Mouse (Mus musculus) heart, postnatal 0 days (tissue): ENCODE measurements around the gene Usp53. TPM values are rescaled to one million over a fixed set of nuclear protein-coding genes. Genes with fewer than 3 reads are reported as not detected.

Experiments
- ATAC-seq: fragments of 200-750 bp; cut with Nextera tagmentation; 2 replicates; pipeline ENCODE4 v1.8.0; 2017; ENCODE audit warnings: low read depth, moderate number of reproducible peaks, moderate library complexity; ENCODE audit not compliant: insufficient read depth
- DNase-seq: peaks from one replicate; pipeline ENCODE4 v3.0.0-alpha.2; 2016; ENCODE audit warnings: low spot score
- H3K27ac ChIP-seq: fragments of 300-500 bp; sonication (generic); 2 replicates; pipeline ENCODE4 v1.5.1; 2014; ENCODE audit warnings: low read depth, mild to moderate bottlenecking
- H3K27me3 ChIP-seq: fragments of 300-500 bp; sonication (generic); 2 replicates; pipeline ENCODE4 v1.6.1; 2014; ENCODE audit warnings: low read length, mixed read lengths; ENCODE audit not compliant: control insufficient read depth, insufficient read depth
- H3K36me3 ChIP-seq: fragments of 300-500 bp; sonication (generic); replicated peaks from 2 replicates; pipeline ENCODE4 v1.6.1; 2014; ENCODE audit warnings: low read length, mixed read lengths; ENCODE audit not compliant: control insufficient read depth, insufficient read depth
- H3K4me1 ChIP-seq: fragments of 300-500 bp; sonication (generic); 2 replicates; pipeline ENCODE4 v1.6.1; 2014; ENCODE audit warnings: antibody characterized with exemption; ENCODE audit not compliant: control insufficient read depth, insufficient read depth
- H3K4me2 ChIP-seq: fragments of 300-500 bp; sonication (generic); 2 replicates; pipeline ENCODE4 v1.6.1; 2014; ENCODE audit warnings: low read depth, mild to moderate bottlenecking, low read length, moderate library complexity
- H3K4me3 ChIP-seq: fragments of 300-500 bp; sonication (generic); 2 replicates; pipeline ENCODE4 v1.5.1; 2014; ENCODE audit warnings: low read depth, low read length
- H3K9ac ChIP-seq: fragments of 300-500 bp; sonication (generic); replicated peaks from 2 replicates; pipeline ENCODE4 v1.6.1; 2014; ENCODE audit warnings: low read depth, low read length, mixed read lengths
- H3K9me3 ChIP-seq: fragments of 300-500 bp; sonication (generic); replicated peaks from 2 replicates; pipeline ENCODE4 v1.6.1; 2016; ENCODE audit warnings: low read length; ENCODE audit not compliant: control insufficient read depth
- CTCF ChIP-seq: IDR thresholded peaks from 2 replicates; pipeline ENCODE4 v1.5.1; 2016; ENCODE audit warnings: antibody characterized with exemption, control low read depth, low read depth
- EP300 ChIP-seq: IDR thresholded peaks from 2 replicates; pipeline ENCODE4 v1.6.1; 2016; ENCODE audit warnings: antibody characterized with exemption, low read depth
- WGBS: fragments of 180-500 bp; shearing (Covaris S2); extraction: QIAGEN DNeasy Blood & Tissue Kit; methylation state at CpG from one replicate; pipeline ENCODE4 v1.1.7; 2014; 5-methylcytosine and 5-hydroxymethylcytosine counted together
- polyA plus RNA-seq: library from polyadenylated mRNA; unstranded; fragments of >200 nt; fragmentation: Nextera tagmentation; extraction: Ambion mirVana; gene quantifications from 2 replicates; pipeline ENCODE4 v1.2.1, GENCODE M21; 2015
- total RNA-seq: library from RNA; depleted of rRNA; stranded (reverse); fragments of >200 nt; gene quantifications from 2 replicates; pipeline ENCODE4 v1.2.3, GENCODE M21; 2014; ENCODE audit warnings: low replicate concordance

Usp53 gene
- total and polyA plus RNA-seq, 2 experiments from 2014 or later: 7.4 to 10.0 TPM

- Histone ChIP-seq H3K4me2 (peak within 1 kb of the TSS; percentile 69), H3K4me3 (peak within 1 kb of the TSS; percentile 73), H3K27ac (peak within 1 kb of the TSS; percentile 87), H3K9me3 (no peaks in the 10 kb centered on the region), H3K4me1 (no peaks in the 10 kb centered on the region), H3K36me3 (no peaks in the 10 kb centered on the region), H3K27me3 (no peaks in the 10 kb centered on the region), H3K9ac (peak within 1 kb of the TSS; percentile 71)
- WGBS: under 1% methylated on average over 68 of the region's 68 CpGs
- ATAC-seq (peak; percentile 99), DNase-seq (peak; percentile 96)
- TF ChIP-seq CTCF: peak; percentile 31
- no peak for TF ChIP-seq EP300
These were observed 60.0 kb downstream of the Usp53 start, which contains the start of gene 1810037I17Rik for GRCm38 (mm10) chr3:122924009-122924914. Gene 1810037I17Rik, plus strand, starts transcription at chr3:122924203.

- no peak overlapping the region for H3K27ac ChIP-seq
- H3K36me3 ChIP-seq: no peaks in the 10 kb centered on the region
- no peak for ATAC-seq
- peak overlapping the region; percentile 73; the same call in 1 of the 2 replicates for H3K4me3 ChIP-seq
- TF ChIP-seq CTCF (no peak), EP300 (no peak)
- no peak overlapping the region for H3K9ac ChIP-seq
- peak overlapping the region; percentile 69 for H3K4me2 ChIP-seq
- H3K27me3 ChIP-seq: no peaks in the 10 kb centered on the region
- no peaks in the 10 kb centered on the region for H3K9me3 ChIP-seq
- no peaks in the 10 kb centered on the region for H3K4me1 ChIP-seq
- WGBS: 41% methylated on average over 7 of the region's 7 CpGs
- DNase-seq: no peak
These were observed 61.2 kb downstream of the Usp53 start for GRCm38 (mm10) chr3:122923147-122923546.

DNA sequence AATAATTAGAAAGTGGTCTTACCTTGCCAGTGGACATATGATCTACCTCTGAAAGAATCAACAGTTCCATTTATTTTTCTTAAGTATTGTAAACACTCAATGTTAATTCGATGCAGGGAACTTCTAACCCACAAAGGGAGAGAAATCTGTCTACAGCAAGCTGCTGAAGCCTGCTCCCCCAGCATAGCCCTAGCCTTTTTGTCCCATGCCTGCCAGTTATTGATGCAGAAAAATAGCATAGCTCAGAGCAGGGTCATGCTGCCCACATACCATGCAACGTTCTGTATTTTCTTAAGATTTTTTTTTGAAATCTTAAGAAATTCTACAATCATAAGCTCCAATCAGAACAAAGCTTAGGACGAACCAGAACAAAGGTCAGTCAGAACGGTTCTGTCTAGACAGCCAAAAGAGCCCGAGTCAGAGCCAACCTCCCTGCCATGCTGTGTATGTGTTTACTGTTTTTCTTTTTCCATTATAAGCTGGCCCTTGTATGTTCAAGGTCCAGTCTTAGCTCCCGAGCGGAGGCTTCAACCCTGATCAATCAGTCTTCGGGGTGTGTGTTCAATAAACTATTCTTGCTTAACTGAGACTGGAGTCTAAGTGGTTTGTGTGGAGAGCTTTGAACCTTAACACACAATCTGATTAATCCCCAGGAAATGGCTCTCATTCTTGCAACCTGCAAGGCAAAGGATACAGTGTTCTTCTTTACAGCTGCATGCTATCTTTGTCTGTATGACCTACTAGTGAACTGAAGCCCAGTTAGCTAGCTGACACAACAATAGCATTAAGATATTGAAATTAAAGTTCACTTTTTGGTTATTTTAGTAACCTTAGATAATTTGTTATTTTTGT lies 62.4 kb downstream of the Usp53 start:
- Histone ChIP-seq H3K9ac (no peak overlapping the region), H3K4me3 (no peak overlapping the region), H3K4me1 (no peaks in the 10 kb centered on the region), H3K4me2 (no peak overlapping the region), H3K27ac (no peak overlapping the region), H3K36me3 (no peaks in the 10 kb centered on the region), H3K9me3 (no peaks in the 10 kb centered on the region), H3K27me3 (no peaks in the 10 kb centered on the region)
- DNase-seq: no peak
- TF ChIP-seq EP300 (no peak), CTCF (no peak)
- 81% methylated on average over 8 of the region's 8 CpGs for WGBS
- ATAC-seq: no peak

DNA sequence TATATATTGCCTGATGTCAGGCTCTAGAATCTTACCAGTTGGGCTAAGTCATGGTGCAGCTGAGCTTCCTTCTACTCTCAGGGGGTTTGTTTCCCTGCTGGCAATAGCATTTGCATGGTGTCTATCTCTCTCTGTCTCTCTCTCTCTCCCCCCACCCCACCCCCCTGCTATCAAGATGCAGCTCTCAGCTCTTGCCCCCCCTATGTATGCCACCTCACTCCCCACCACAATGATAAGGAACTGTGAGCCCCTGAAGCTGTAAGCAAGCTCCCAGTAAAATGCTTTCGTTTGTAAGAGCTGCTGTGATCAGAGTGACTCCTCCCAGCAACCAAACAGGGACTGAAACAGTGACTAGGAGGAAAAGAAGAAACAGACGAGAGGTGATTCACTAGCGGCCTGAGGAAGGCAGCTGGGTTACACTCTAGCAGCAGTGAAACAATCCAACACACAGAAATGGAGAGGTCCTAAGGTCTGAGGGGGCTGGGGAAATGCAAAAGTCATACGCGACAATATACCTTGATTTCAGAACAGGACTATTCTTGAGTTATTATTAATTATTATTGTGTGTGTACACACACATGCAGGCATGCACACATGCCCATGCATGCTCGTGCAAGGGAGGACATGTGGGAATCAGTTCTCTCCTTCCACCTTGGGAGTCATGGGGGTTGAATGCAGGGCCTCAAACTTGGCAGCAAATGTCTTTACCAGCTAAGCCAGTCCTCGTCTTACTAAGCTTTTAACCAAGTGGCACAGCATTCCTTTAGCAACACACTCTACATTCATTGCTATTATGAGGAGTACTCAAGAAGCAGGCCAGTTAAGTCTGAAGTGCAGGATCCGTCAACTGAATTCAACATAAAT lies 63.5 kb downstream of the Usp53 start:
- Histone ChIP-seq H3K4me2 (no peak overlapping the region), H3K9ac (no peak overlapping the region), H3K4me1 (no peaks in the 10 kb centered on the region), H3K27me3 (no peaks in the 10 kb centered on the region), H3K27ac (no peak overlapping the region), H3K4me3 (no peak overlapping the region), H3K9me3 (no peaks in the 10 kb centered on the region), H3K36me3 (no peaks in the 10 kb centered on the region)
- WGBS: 50% methylated on average over 8 of the region's 8 CpGs
- DNase-seq: no peak
- ATAC-seq: no peak
- TF ChIP-seq CTCF (no peak), EP300 (no peak)

- no peaks in the 10 kb centered on the region for H3K9me3 ChIP-seq
- WGBS: 84% methylated on average over 8 of the region's 8 CpGs
- no peak within 1 kb of the TSS for H3K4me3 ChIP-seq
- no peak within 1 kb of the TSS for H3K9ac ChIP-seq
- no peaks in the 10 kb centered on the region for H3K4me1 ChIP-seq
- TF ChIP-seq CTCF (no peak), EP300 (no peak)
- no peaks in the 10 kb centered on the region for H3K27me3 ChIP-seq
- DNase-seq (no peak), ATAC-seq (no peak)
- H3K36me3 ChIP-seq: no peaks in the 10 kb centered on the region
- H3K4me2 ChIP-seq: no peak within 1 kb of the TSS
- no peak within 1 kb of the TSS for H3K27ac ChIP-seq
These were observed 65.0 kb downstream of the Usp53 start, which contains the start of gene Gm10959 for GRCm38 (mm10) chr3:122919260-122919659. Gene Gm10959, minus strand, starts transcription at chr3:122919360.
